Mouse (Mus musculus) spleen, adult 2 months (tissue): ENCODE results near the gene Mrpl38. TPM values are rescaled to one million over a fixed set of nuclear protein-coding genes. Genes with fewer than 3 reads are reported as not detected.
A peak's percentile ranks its signal among the peaks of the same experiment; 100 is the strongest.

Source experiments
- DNase-seq, 2 experiments: peaks; one replicate each; pipeline versions ENCODE4 v3.0.0 to v3.0.0-alpha.2; 2012 to 2021; ENCODE audit warnings: low spot score in 2 of 2, low read depth in 1 of 2
- H3K27ac ChIP-seq: fragments of 200-500 bp; 2 replicates; pipeline ENCODE4 v1.5.1; 2012; ENCODE audit warnings: low read length, inconsistent platforms; ENCODE audit not compliant: insufficient read depth
- H3K27me3 ChIP-seq: fragments of 200-500 bp; 2 replicates; pipeline ENCODE4 v1.6.1; 2012; ENCODE audit warnings: mild to moderate bottlenecking, moderate library complexity, low read length, inconsistent platforms; ENCODE audit not compliant: control insufficient read depth, insufficient read depth
- H3K36me3 ChIP-seq: fragments of 200-500 bp; 2 replicates; pipeline ENCODE4 v1.6.1; 2012; ENCODE audit warnings: mild to moderate bottlenecking, low read length, inconsistent platforms; ENCODE audit not compliant: control insufficient read depth, insufficient read depth
- H3K4me1 ChIP-seq: fragments of 200-500 bp; 2 replicates; pipeline ENCODE4 v1.6.1; 2011; ENCODE audit warnings: inconsistent platforms; ENCODE audit not compliant: control insufficient read depth, insufficient read depth, insufficient read length
- H3K4me3 ChIP-seq: fragments of 200-500 bp; 2 replicates; pipeline ENCODE4 v1.5.1; 2011; ENCODE audit warnings: mild to moderate bottlenecking, inconsistent platforms; ENCODE audit not compliant: insufficient read depth, insufficient read length; ENCODE audit errors: extremely low read depth
- CTCF ChIP-seq: fragments of 200-500 bp; IDR thresholded peaks from 2 replicates; pipeline ENCODE4 v1.5.1; 2011; ENCODE audit warnings: mild to moderate bottlenecking, inconsistent platforms; ENCODE audit not compliant: insufficient read depth, insufficient read length, insufficient replicate concordance; ENCODE audit errors: extremely low read depth
- POLR2A ChIP-seq: fragments of 200-500 bp; IDR thresholded peaks from 2 replicates; pipeline ENCODE4 v1.6.1; 2011; ENCODE audit warnings: low read depth, low read length, inconsistent platforms
- WGBS: fragments of 180-500 bp; shearing (Covaris S2); methylation state at CpG from one replicate; pipeline ENCODE4 v1.1.7; 2018; 5-methylcytosine and 5-hydroxymethylcytosine counted together
- polyA plus RNA-seq: library from polyadenylated mRNA; depleted of rRNA; stranded (reverse); fragments of >200 nt; gene quantifications from 2 replicates; pipeline ENCODE4 v1.2.3, GENCODE M21; 2012

Mrpl38 gene
- polyA plus RNA-seq, 1 experiment, result 37.3 TPM

GRCm38 (mm10) chr11:116106154-116106962 lies 32.3 kb downstream of the Mrpl38 start:
- 82% methylated on average over 32 of the region's 32 CpGs for WGBS
- no peak for DNase-seq
- Histone ChIP-seq H3K27ac (no peak overlapping the region), H3K4me1 (peaks cover 13% of the 10 kb centered on the region), H3K36me3 (no peaks in the 10 kb centered on the region), H3K4me3 (no peak overlapping the region), H3K27me3 (peaks cover 9% of the 10 kb centered on the region)
- TF ChIP-seq POLR2A, result no peak
- no peak for TF ChIP-seq CTCF

DNA sequence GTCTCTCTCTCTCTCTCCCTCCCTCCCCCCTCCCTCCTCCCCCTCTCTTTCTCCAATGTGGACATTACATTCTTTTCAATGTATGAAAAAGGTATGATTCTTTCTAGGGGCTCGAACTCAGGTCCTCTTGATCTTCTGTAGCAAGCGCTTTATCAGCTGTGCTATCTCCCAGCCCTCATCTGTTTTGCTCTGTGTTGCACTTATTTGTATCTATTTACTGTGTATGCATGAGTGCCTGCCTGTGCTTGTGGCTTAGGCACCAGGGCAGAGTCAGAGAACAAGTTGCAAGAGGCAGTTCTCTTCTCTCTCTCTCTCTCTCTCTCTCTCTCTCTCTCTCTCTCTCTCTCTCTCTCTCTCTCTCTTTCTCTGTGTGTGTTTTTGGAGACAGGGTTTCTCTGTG lies 33.6 kb downstream of the Mrpl38 start:
- Histone ChIP-seq H3K27ac (no peak overlapping the region), H3K36me3 (no peaks in the 10 kb centered on the region), H3K27me3 (peaks cover 7% of the 10 kb centered on the region), H3K4me1 (peaks cover 11% of the 10 kb centered on the region), H3K4me3 (no peak overlapping the region)
- no peak for DNase-seq
- 88% methylated on average over 2 of the region's 2 CpGs for WGBS
- TF ChIP-seq CTCF (no peak), POLR2A (no peak)

GRCm38 (mm10) chr11:116104006-116104646 lies 34.5 kb downstream of the Mrpl38 start:
- Histone ChIP-seq H3K36me3 (no peaks in the 10 kb centered on the region), H3K4me3 (no peak overlapping the region), H3K4me1 (peaks cover 4% of the 10 kb centered on the region; the same call in 1 of the 2 replicates), H3K27me3 (no peaks in the 10 kb centered on the region), H3K27ac (no peak overlapping the region)
- 43% methylated on average over 14 of the region's 14 CpGs for WGBS
- DNase-seq, result no peak
- TF ChIP-seq CTCF (no peak), POLR2A (no peak)

DNA sequence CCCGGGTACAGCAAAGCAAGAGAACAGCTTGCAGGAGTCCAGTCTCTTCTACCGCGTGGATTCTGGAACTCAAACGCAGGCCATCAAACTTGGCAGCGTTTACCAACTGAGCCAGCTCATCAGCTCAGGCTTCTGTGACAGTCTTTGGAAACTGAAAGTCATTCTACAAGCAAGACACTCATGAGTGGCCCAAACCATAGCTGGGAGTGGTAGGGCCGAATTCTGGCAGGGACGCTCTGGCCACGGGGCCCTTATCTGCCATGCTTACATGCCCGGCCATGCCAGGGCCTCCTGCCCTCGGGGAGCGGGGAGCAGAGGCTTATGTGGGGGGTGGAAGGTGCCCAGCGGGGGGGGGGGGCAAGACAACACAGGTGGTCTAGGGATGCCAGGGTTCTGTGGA lies 35.1 kb downstream of the Mrpl38 start:
- H3K4me3 ChIP-seq, result no peak overlapping the region
- no peak for DNase-seq
- 67% methylated on average over 12 of the region's 12 CpGs for WGBS
- H3K4me1 ChIP-seq, result peaks cover 4% of the 10 kb centered on the region; the same call in 1 of the 2 replicates
- 0 out of 2 replicates have a peak overlapping the region, but pooled peaks have one; percentile 6 for H3K27ac ChIP-seq
- H3K27me3 ChIP-seq, result no peaks in the 10 kb centered on the region
- no peaks in the 10 kb centered on the region for H3K36me3 ChIP-seq
- TF ChIP-seq CTCF, result no peak
- no peak for TF ChIP-seq POLR2A

- H3K27me3 ChIP-seq, result no peaks in the 10 kb centered on the region
- peak overlapping the region; percentile 65 for H3K27ac ChIP-seq
- no peak overlapping the region for H3K4me3 ChIP-seq
- 50% methylated on average over 3 of the region's 4 CpGs for WGBS
- no peaks in the 10 kb centered on the region for H3K36me3 ChIP-seq
- peaks cover 4% of the 10 kb centered on the region; the same call in 1 of the 2 replicates for H3K4me1 ChIP-seq
- no peak for TF ChIP-seq POLR2A
- TF ChIP-seq CTCF, result no peak
- DNase-seq, result no peak
These were observed 36.2 kb downstream of the Mrpl38 start for GRCm38 (mm10) chr11:116102472-116102871.

GRCm38 (mm10) chr11:116101931-116102381 lies 36.7 kb downstream of the Mrpl38 start:
- 49% methylated on average over 11 of the region's 11 CpGs for WGBS
- no peak overlapping the region for H3K4me3 ChIP-seq
- TF ChIP-seq CTCF (no peak), POLR2A (no peak)
- peaks cover 4% of the 10 kb centered on the region; the same call in 1 of the 2 replicates for H3K4me1 ChIP-seq
- no peaks in the 10 kb centered on the region for H3K36me3 ChIP-seq
- H3K27ac ChIP-seq, result peak overlapping the region; percentile 65
- no peak for DNase-seq
- no peaks in the 10 kb centered on the region for H3K27me3 ChIP-seq

DNA sequence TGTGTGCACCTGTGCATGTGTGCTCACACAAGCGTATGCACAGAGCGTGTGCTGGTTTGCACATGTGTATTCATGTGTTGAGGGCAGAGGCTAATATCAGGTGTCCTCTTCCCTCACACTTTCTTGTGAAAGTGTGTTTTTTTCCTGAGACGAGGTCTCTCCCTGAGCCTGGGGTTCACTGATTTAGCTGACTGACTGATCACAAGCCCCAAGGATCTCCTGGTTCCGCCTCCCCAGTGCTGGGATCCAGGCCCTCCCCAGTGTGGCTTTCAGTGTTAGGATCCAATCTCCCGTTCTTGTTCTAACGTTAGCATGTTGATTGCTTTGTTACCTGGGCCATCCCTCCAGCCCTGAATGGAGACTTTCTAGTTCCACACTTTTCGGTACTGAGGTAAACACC lies 37.8 kb downstream of the Mrpl38 start:
- Histone ChIP-seq H3K4me3 (no peak overlapping the region), H3K4me1 (peaks cover 4% of the 10 kb centered on the region; the same call in 1 of the 2 replicates), H3K27ac (no peak overlapping the region), H3K36me3 (no peaks in the 10 kb centered on the region), H3K27me3 (no peaks in the 10 kb centered on the region)
- TF ChIP-seq CTCF (no peak), POLR2A (no peak)
- 95% methylated on average over 7 of the region's 7 CpGs for WGBS
- no peak for DNase-seq
